Mouse (Mus musculus): ENCODE measurements at regions not wholly inside any gene's neighbourhood (a gene's known extent, or its start where the extent isn't known, plus 50 kb on each side); places are given as distances from the start of the nearest gene placed in this dataset.

DNA sequence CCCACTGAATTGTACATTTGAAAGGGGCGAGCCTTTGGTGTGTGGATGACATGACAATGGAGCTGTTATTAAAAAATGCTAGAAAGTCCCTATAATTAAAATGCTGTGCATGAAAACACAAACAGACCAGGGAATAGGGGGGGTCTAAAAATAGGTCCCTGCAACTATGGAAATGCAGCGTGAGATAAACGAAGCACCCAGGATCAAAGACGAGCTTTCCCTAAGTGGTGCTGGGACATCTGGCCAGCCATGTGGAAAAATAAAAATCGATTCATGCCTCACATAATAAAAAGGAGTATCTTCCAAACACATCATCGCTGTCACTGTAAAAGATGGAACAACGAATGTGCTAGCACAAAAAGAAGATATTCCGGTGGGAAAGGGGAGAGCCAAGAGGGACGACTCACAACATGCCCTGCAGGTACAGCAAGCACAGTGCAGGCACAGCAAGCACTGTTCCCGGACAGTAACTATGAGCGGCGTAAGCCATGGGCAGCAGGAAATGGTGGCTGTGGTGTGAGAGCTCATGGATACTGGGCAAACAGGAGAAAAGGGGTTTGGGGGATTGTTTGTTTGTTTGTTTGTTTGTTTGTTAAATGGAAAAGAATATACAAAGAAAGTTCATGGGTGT lies 176.7 kb downstream of the Mroh4 start:
- TF ChIP-seq CTCF (IDR thresholded peaks at IDR 0.05; ENCODE audit: extremely low read depth, insufficient read depth, insufficient read length, insufficient replicate concordance) (no peak), POLR2A (IDR thresholded peaks at IDR 0.05; ENCODE audit: low read depth, low read length) (no peak)

Measured in spleen, adult 2 months (tissue).